Comparison of ENCODE assay signal across 17 mouse cellular contexts in genomic region chr15:97267094-97267695, GRCm38 (mm10). TPM values are rescaled to one million over a fixed set of nuclear protein-coding genes. Genes with fewer than 3 reads are reported as not detected.
"Had no signal": no experiment of that assay in that cellular context is flagged by ENCODE, and none has a peak within 500 bp of the region (broad histone marks: within the 10 kb centered on the region; RNA-seq: fewer than 3 reads in every experiment).

No protein-coding gene starts in this region.

- H3K4me3 ChIP-seq: intestine, embryonic 15.5 days; left cerebral cortex, adult 2 months; limb, embryonic 10.5 days; liver, embryonic 15.5 days; megakaryocyte, embryonic 14.5 days; midbrain, embryonic 12.5 days; neural tube, embryonic 13.5 days; stomach, embryonic 15.5 days had no signal

- H3K36me3 ChIP-seq: intestine, embryonic 15.5 days; limb, embryonic 10.5 days; liver, embryonic 15.5 days; midbrain, embryonic 12.5 days; neural tube, embryonic 13.5 days; stomach, embryonic 15.5 days had no signal

- DNase-seq: kidney, adult 18-20 months; kidney, postnatal 10 days; retina, postnatal 1 day; right cerebral cortex, postnatal 4 days; thymus, adult 2 months; thymus, postnatal 25 days had no signal

- ATAC-seq: intestine, embryonic 15.5 days; midbrain, embryonic 16.5 days had no signal

- H3K4me2 ChIP-seq: intestine, embryonic 15.5 days; liver, embryonic 11.5 days; liver, embryonic 15.5 days; midbrain, embryonic 12.5 days; neural tube, embryonic 13.5 days; stomach, embryonic 15.5 days had no signal

- H3K27ac ChIP-seq: intestine, embryonic 15.5 days; left cerebral cortex, adult 2 months; limb, embryonic 10.5 days; liver, embryonic 15.5 days; macrophage; midbrain, embryonic 12.5 days; neural tube, embryonic 13.5 days; stomach, embryonic 15.5 days had no signal

- H3K9me3 ChIP-seq: intestine, embryonic 15.5 days; limb, embryonic 10.5 days; liver, embryonic 15.5 days; megakaryocyte, embryonic 14.5 days; midbrain, embryonic 12.5 days; neural tube, embryonic 13.5 days; stomach, embryonic 15.5 days had no signal

- H3K9ac ChIP-seq: intestine, embryonic 15.5 days; liver, embryonic 15.5 days; midbrain, embryonic 12.5 days; neural tube, embryonic 13.5 days; stomach, embryonic 15.5 days had no signal

- H3K4me1 ChIP-seq: megakaryocyte, embryonic 14.5 days; midbrain, embryonic 12.5 days; neural tube, embryonic 13.5 days had no signal

- H3K27me3 ChIP-seq: intestine, embryonic 15.5 days; liver, embryonic 15.5 days; megakaryocyte, embryonic 14.5 days; midbrain, embryonic 12.5 days; neural tube, embryonic 13.5 days; stomach, embryonic 15.5 days had no signal

RNA-seq across cellular contexts. Expression of gene Amigo2, which starts 20.1 kb away (rescaled TPM):
- polyA plus RNA-seq: macrophage had no signal
